Mouse (Mus musculus) liver, embryonic 11.5 days (tissue): ENCODE results near the gene Hmgn1. TPM values are rescaled to one million over a fixed set of nuclear protein-coding genes. Genes with fewer than 3 reads are reported as not detected.
A peak's percentile ranks its signal among the peaks of the same experiment; 100 is the strongest.
"Not testable (repeated sequence)": the region's sequence is repeated elsewhere in the genome, so short reads cannot be mapped to it uniquely, and the experiment has no call there.

ENCODE experiments used
- ATAC-seq: fragments of 200-750 bp; cut with Nextera tagmentation; replicated peaks from 2 replicates; pipeline ENCODE4 v1.8.0; 2017; ENCODE audit warnings: moderate number of reproducible peaks, mild to moderate bottlenecking, moderate TSS enrichment, moderate library complexity; ENCODE audit not compliant: low FRiP score
- DNase-seq: peaks from one replicate; pipeline ENCODE4 v3.0.0-alpha.2; 2017; ENCODE audit warnings: low spot score
- H3K27ac ChIP-seq: fragments of 300-500 bp; sonication (generic); 2 replicates; pipeline ENCODE4 v1.5.1; 2014; ENCODE audit warnings: mild to moderate bottlenecking, low read depth, low read length, control low read depth
- H3K27me3 ChIP-seq: fragments of 300-500 bp; sonication (generic); replicated peaks from 2 replicates; pipeline ENCODE4 v1.6.1; 2014; ENCODE audit warnings: low read length, mixed read lengths; ENCODE audit not compliant: control insufficient read depth, insufficient read depth
- H3K36me3 ChIP-seq: fragments of 300-500 bp; sonication (generic); 2 replicates; pipeline ENCODE4 v1.6.1; 2014; ENCODE audit warnings: mild to moderate bottlenecking, low read length, moderate library complexity, mixed read lengths; ENCODE audit not compliant: control insufficient read depth, insufficient read depth
- H3K4me1 ChIP-seq: fragments of 300-500 bp; sonication (generic); replicated peaks from 2 replicates; pipeline ENCODE4 v1.6.1; 2014; ENCODE audit warnings: low read length, mixed read lengths; ENCODE audit not compliant: control insufficient read depth, insufficient read depth
- H3K4me2 ChIP-seq: fragments of 300-500 bp; sonication (generic); 2 replicates; pipeline ENCODE4 v1.6.1; 2014; ENCODE audit warnings: mild to moderate bottlenecking, control low read depth, moderate library complexity
- H3K4me3 ChIP-seq: fragments of 300-500 bp; sonication (generic); 2 replicates; pipeline ENCODE4 v1.5.1; 2014; ENCODE audit warnings: low read depth, low read length, control low read depth
- H3K9ac ChIP-seq: fragments of 300-500 bp; sonication (generic); 2 replicates; pipeline ENCODE4 v1.6.1; 2014; ENCODE audit warnings: low read depth, low read length, control low read depth
- H3K9me3 ChIP-seq: fragments of 300-500 bp; sonication (generic); 2 replicates; pipeline ENCODE4 v1.6.1; 2016; ENCODE audit warnings: low read length, inconsistent platforms, mixed read lengths; ENCODE audit not compliant: control insufficient read depth
- WGBS: fragments of 180-500 bp; shearing (Covaris S2); extraction: QIAGEN DNeasy Blood & Tissue Kit; methylation state at CpG from one replicate; pipeline ENCODE4 v1.1.7; 2014; 5-methylcytosine and 5-hydroxymethylcytosine counted together
- polyA plus RNA-seq: library from polyadenylated mRNA; unstranded; fragments of >200 nt; fragmentation: Nextera tagmentation; extraction: Ambion mirVana; gene quantifications from 2 replicates; pipeline ENCODE4 v1.2.1, GENCODE M21; 2014

The Hmgn1 gene
- polyA plus RNA-seq, 1 experiment from 2014 or later, result 450 TPM

GRCm38 (mm10) chr16:96145814-96146213 lies 18.3 kb upstream of the Hmgn1 start:
- Histone ChIP-seq H3K9me3 (no peaks in the 10 kb centered on the region), H3K27ac (peak overlapping the region; percentile 32; the same call in 1 of the 2 replicates), H3K36me3 (no peaks in the 10 kb centered on the region), H3K9ac (peak overlapping the region; percentile 79), H3K27me3 (no peaks in the 10 kb centered on the region), H3K4me3 (peak overlapping the region; percentile 91), H3K4me1 (peaks cover 17% of the 10 kb centered on the region), H3K4me2 (peak overlapping the region; percentile 93)
- DNase-seq (no peak), ATAC-seq (peak; percentile 9; the same call in 1 of the 2 replicates)
- under 1% methylated on average over 5 of the region's 5 CpGs for WGBS

GRCm38 (mm10) chr16:96145110-96145800 lies 17.7 kb upstream of the Hmgn1 start, which contains the start of gene Wrb:
Gene Wrb, plus strand, starts transcription at chr16:96145407.
- peak; percentile 98 for ATAC-seq
- peak within 1 kb of the TSS; percentile 93 for H3K4me2 ChIP-seq
- WGBS, result under 1% methylated on average over 68 of the region's 68 CpGs
- peak within 1 kb of the TSS; percentile 79 for H3K9ac ChIP-seq
- DNase-seq, result peak; percentile 99
- H3K36me3 ChIP-seq, result no peaks in the 10 kb centered on the region
- peak within 1 kb of the TSS; percentile 32; the same call in 1 of the 2 replicates for H3K27ac ChIP-seq
- H3K4me1 ChIP-seq, result peaks cover 17% of the 10 kb centered on the region
- no peaks in the 10 kb centered on the region for H3K9me3 ChIP-seq
- H3K27me3 ChIP-seq, result no peaks in the 10 kb centered on the region
- H3K4me3 ChIP-seq, result peak within 1 kb of the TSS; percentile 91

DNA sequence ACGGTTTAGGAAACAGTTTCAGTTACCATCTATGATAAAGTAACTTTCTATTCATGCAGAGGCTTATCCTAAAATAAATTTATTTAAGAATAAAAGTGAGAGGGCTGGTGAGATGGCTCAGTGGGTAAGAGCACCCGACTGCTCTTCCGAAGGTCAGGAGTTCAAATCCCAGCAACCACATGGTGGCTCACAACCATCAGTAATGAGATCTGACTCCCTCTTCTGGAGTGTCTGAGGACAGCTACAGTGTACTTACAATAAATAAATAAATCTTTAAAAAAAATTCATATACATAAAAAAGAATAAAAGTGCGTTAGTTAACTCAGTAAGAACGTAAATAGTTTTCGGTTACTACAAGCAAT lies 17.2 kb upstream of the Hmgn1 start:
- not testable (repeated sequence) for H3K36me3 ChIP-seq, H3K27ac ChIP-seq, H3K27me3 ChIP-seq, H3K4me2 ChIP-seq, H3K9me3 ChIP-seq, H3K9ac ChIP-seq, DNase-seq
- ATAC-seq, result peak; percentile 18
- peak overlapping the region; percentile 91 for H3K4me3 ChIP-seq
- 24% methylated on average over 6 of the region's 6 CpGs for WGBS
- peaks cover 17% of the 10 kb centered on the region for H3K4me1 ChIP-seq

DNA sequence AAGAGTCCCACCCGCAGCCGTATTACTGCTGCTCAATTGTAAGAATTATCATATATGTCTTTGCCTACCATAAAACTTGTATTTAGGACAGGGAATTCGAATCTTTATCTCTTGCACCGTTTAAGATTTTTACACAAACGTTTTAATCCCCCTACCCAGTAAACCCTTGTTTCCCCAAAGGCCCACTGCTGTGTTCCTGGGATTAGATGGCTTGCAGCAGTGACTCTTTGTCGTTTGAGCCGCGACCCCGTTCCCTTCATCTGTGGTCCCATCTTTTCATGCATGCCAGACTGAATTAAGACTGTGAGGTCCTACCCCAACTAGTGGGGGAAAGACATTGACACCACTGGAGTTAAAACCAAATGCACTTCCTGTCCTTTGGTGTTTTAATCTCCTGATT lies 937 bp upstream of the Hmgn1 start:
- peak overlapping the region; percentile 88 for H3K9ac ChIP-seq
- H3K9me3 ChIP-seq, result no peaks in the 10 kb centered on the region
- no peak for DNase-seq
- H3K27ac ChIP-seq, result peak overlapping the region; percentile 92
- H3K36me3 ChIP-seq, result peaks cover 24% of the 10 kb centered on the region
- 4% methylated on average over 9 of the region's 9 CpGs for WGBS
- H3K4me1 ChIP-seq, result peaks cover 15% of the 10 kb centered on the region
- no peaks in the 10 kb centered on the region for H3K27me3 ChIP-seq
- H3K4me3 ChIP-seq, result peak overlapping the region; percentile 90
- no peak for ATAC-seq
- H3K4me2 ChIP-seq, result peak overlapping the region; percentile 92

GRCm38 (mm10) chr16:96127288-96127656 lies 257 bp downstream of the Hmgn1 start:
- under 1% methylated on average over 51 of the region's 52 CpGs for WGBS

DNA sequence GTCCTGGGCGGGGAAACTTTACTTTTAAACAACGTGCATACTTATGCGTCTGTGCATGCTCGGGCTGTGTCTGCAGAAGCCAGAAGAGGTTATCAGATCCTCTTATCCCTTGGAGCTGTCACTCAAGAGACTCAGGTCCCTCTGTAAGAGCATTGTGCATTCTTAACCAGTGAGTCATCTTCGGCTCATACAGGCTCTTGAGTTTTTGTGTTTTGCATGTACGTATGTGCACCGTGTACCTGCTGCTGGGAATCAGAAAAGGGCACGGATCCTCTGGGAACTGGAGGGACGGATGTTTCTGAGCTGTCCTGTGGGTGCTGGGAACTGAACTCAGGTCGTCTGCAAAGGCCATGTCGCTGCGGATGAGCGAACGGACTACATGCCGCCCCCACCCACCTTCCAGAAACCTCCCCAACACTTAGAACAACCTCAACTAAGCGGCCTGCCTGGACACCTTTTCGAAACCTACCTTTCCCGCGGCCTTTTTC lies 801 bp downstream of the Hmgn1 start:
- H3K9me3 ChIP-seq, result no peaks in the 10 kb centered on the region
- peak overlapping the region; percentile 92 for H3K4me2 ChIP-seq
- peak overlapping the region; percentile 92 for H3K27ac ChIP-seq
- DNase-seq (peak; percentile 60), ATAC-seq (no peak)
- peaks cover 15% of the 10 kb centered on the region for H3K4me1 ChIP-seq
- peak overlapping the region; percentile 90 for H3K4me3 ChIP-seq
- no peaks in the 10 kb centered on the region for H3K27me3 ChIP-seq
- 4% methylated on average over 19 of the region's 19 CpGs for WGBS
- H3K36me3 ChIP-seq, result peaks cover 24% of the 10 kb centered on the region
- H3K9ac ChIP-seq, result peak overlapping the region; percentile 88

More at GRCm38 (mm10) chr16:96127288-96127656, 257 bp downstream of the Hmgn1 start:
- Histone ChIP-seq H3K9ac (peak overlapping the region; percentile 88), H3K36me3 (peaks cover 24% of the 10 kb centered on the region), H3K4me2 (peak overlapping the region; percentile 92), H3K4me3 (peak overlapping the region; percentile 90), H3K27me3 (no peaks in the 10 kb centered on the region), H3K9me3 (no peaks in the 10 kb centered on the region), H3K4me1 (peaks cover 15% of the 10 kb centered on the region), H3K27ac (peak overlapping the region; percentile 92)
- peak; percentile 58 for ATAC-seq
- no peak for DNase-seq

DNA sequence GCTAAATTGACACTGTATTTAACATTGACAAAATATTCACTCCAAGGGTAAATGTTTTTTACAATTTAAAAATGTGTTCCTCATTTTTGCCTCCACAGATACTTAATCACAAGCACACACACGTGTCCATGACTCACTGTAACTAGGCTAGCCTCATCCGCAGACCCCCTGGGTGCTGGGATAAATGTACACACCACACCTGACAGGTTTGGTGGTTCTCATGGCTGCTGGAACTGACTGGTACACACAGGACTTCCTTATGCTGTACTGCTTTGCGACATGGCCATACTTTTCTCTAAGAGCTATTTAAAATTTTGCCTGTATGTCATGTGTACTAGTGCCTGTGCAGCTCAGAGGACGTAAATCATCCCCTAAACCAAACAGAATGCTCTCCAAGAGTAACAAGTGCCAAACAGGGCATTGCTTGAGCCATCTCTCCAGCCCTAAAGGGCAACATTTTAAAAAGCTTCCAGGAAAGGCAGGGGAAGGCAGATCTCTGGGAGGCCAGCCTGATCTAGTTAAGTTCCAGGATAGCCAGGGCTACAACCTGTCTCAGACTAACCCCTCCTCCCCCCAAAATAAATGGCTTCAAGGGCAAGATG lies 7.4 kb downstream of the Hmgn1 start:
- ATAC-seq, result no peak
- DNase-seq, result no peak
- peaks cover 19% of the 10 kb centered on the region for H3K36me3 ChIP-seq
- H3K4me1 ChIP-seq, result no peaks in the 10 kb centered on the region
- no peak overlapping the region for H3K9ac ChIP-seq
- no peaks in the 10 kb centered on the region for H3K27me3 ChIP-seq
- no peak overlapping the region for H3K4me2 ChIP-seq
- 70% methylated on average over 4 of the region's 4 CpGs for WGBS
- no peak overlapping the region for H3K4me3 ChIP-seq
- H3K27ac ChIP-seq, result no peak overlapping the region
- H3K9me3 ChIP-seq, result no peaks in the 10 kb centered on the region

GRCm38 (mm10) chr16:96114729-96115128 lies 12.8 kb downstream of the Hmgn1 start:
- DNase-seq (no peak), ATAC-seq (no peak)
- Histone ChIP-seq H3K27ac (no peak overlapping the region), H3K9me3 (no peaks in the 10 kb centered on the region), H3K4me2 (no peak overlapping the region), H3K4me1 (no peaks in the 10 kb centered on the region), H3K4me3 (no peak overlapping the region), H3K27me3 (no peaks in the 10 kb centered on the region), H3K9ac (no peak overlapping the region), H3K36me3 (0 out of 2 replicates have a peak, but pooled peaks cover 2% of the 10 kb centered on the region)
- 44% methylated on average over 4 of the region's 4 CpGs for WGBS
